Mouse (Mus musculus) adrenal gland, postnatal 14 days (tissue): ENCODE results near the gene Cask. TPM values are rescaled to one million over a fixed set of nuclear protein-coding genes. Genes with fewer than 3 reads are reported as not detected.

Experiments used
- microRNA-seq, 2 experiments: library from miRNA; unstranded; fragments of <30 nt; microRNA quantifications; one replicate each; pipeline ENCODE4 v1.2.0; 2021
- total RNA-seq: library from RNA; stranded (reverse); gene quantifications from 2 replicates; pipeline ENCODE4 v1.2.3, GENCODE M21; 2021

Cask gene
- total RNA-seq, 1 experiment from 2014 or later: 27.9 TPM

Small RNA genes within 50 kb of the gene (microRNA-seq; reads per million reads assigned to microRNA genes)
- 0 reads per million in 2 experiments for gene Gm25246

Other genes with a start within 250 kb of the Cask start
- gene Gpr34, start 219.3 kb downstream of the Cask start, total RNA-seq: 0.74 and 1.9 TPM in 2 replicates
- not detected in 2 replicates for gene Gpr82, start 190.0 kb downstream of the Cask start, total RNA-seq